Mouse (Mus musculus): ENCODE data around the gene Olfr620.

The Olfr620 gene

GRCm38 (mm10) chr7:103612434-103612833 lies at the start of gene Olfr620:
Gene Olfr620 (minus strand): TSS chr7:103612534.
- DNase-seq (ENCODE audit: low read depth, low spot score): no peak

DNA sequence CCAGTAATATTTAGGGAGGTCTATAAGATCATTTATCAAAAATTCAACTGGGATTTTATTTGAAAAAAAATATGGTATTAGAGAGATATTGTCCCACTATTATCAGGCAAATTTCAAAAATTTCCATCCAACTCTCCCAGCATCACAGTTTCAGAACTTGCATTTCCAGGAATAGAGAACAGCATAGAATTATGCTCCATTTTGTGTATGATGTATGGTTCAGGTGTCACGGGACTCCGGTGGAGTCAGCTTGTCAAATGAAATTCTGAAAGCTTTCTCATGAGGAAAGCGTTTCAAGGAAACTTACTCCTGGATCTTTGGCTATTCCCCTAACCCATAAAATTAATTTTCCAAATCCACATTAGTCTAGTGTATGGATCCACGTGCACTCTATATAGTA lies 31.7 kb upstream of the Olfr620 start:
- no peak for DNase-seq (ENCODE audit: low read depth, low spot score)

- DNase-seq (ENCODE audit: low read depth, low spot score): no peak
Observed at GRCm38 (mm10) chr7:103642602-103643001, 30.3 kb upstream of the Olfr620 start, which contains the start of gene Olfr622. Gene Olfr622 (minus strand): TSS chr7:103642702.

- DNase-seq (ENCODE audit: low read depth, low spot score): no peak
Observed at GRCm38 (mm10) chr7:103636795-103637194, 24.5 kb upstream of the Olfr620 start.

- DNase-seq (ENCODE audit: low read depth, low spot score): no peak
Observed at GRCm38 (mm10) chr7:103607425-103607824, 4.9 kb downstream of the Olfr620 start.

DNA sequence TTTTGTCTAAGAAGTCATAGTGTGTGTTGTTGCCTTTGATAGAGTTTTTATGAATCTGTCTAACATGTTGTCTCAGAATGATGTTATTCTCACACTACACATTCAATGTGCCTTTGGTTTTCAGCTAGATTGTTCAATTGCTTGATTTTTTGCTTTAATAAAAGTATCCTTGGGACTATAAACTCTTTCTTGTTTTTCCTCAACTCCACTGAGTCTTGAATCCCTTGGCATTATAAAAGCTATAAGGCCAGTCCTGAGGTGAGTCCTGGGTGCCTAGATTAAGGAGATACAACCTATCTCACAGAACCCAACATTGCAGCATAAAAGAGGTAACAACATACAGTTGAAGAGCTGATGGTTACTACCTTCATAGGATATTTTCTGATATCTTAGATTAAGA lies 12.1 kb downstream of the Olfr620 start, which contains the start of gene Olfr619:
Olfr619 (plus strand) TSS at position 301 of the 400 bp plus-strand sequence.
- DNase-seq (ENCODE audit: low read depth, low spot score): no peak

DNA sequence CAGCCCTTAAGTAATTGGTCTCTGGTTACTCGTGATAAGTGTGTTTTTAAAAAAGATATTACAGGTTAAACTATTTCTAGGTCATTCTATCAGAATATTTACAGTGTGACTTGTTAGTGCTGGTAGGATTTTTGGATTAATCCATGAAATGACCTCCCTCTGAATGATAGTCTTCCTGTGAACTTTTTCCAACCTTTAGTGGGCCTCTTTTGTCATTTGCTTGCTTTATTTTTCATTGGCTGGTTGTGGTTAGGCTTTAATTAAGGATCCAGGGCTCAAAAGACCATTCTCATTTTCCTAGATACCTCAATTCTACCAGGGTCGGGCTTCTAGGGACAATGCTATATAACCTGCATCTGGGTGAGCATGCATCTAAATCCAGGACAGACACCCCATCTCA lies 22.5 kb downstream of the Olfr620 start, which contains the start of gene Olfr618:
Olfr618 (plus strand) TSS at position 301 of the 400 bp plus-strand sequence.
- no peak for DNase-seq (ENCODE audit: low read depth, low spot score)

- DNase-seq (ENCODE audit: low read depth, low spot score): no peak
Observed at GRCm38 (mm10) chr7:103572761-103573160, 39.6 kb downstream of the Olfr620 start, which contains the start of gene Olfr617. Gene Olfr617 (plus strand): TSS chr7:103573061.

- DNase-seq (ENCODE audit: low read depth, low spot score): no peak
Observed at GRCm38 (mm10) chr7:103569043-103569442, 43.3 kb downstream of the Olfr620 start, which contains the start of gene Olfr616. Gene Olfr616 (minus strand): TSS chr7:103569143.

- DNase-seq (ENCODE audit: low read depth, low spot score): no peak
Observed at GRCm38 (mm10) chr7:103555779-103556178, 56.6 kb downstream of the Olfr620 start, which contains the start of gene Olfr615. Gene Olfr615 (plus strand): TSS chr7:103556079.
